In genomic region chr1:151632567-151633356, GRCm38 (mm10) we compare ENCODE assay signal across 17 mouse cellular contexts.
DNase-seq lines count a peak whose midpoint lies in the region; ATAC-seq and TF ChIP-seq lines count a peak whose summit lies in the region.
"Had no signal": no experiment of that assay in that cellular context is flagged by ENCODE, and none has a peak within 500 bp of the region (broad histone marks: within the 10 kb centered on the region; RNA-seq: fewer than 3 reads in every experiment).

No protein-coding gene starts in this region.

- no peak for ATAC-seq in liver, embryonic 14.5 days (ENCODE audit: insufficient read depth)
- no peak for ATAC-seq in liver, embryonic 12.5 days
- ATAC-seq: CD4-positive, CD25-positive, alpha-beta regulatory T cell, adult 4 months had no signal

- intact Hi-C loops in gastrocnemius, adult 2 months (cut with DNase I) = no loop called here

- no peak for TF ChIP-seq EP300 in liver, embryonic 14.5 days (IDR thresholded peaks at IDR 0.05; ENCODE audit: low read depth)

- H3K9ac ChIP-seq in liver, embryonic 14.5 days (replicated peaks) = no peak overlapping the region
- no peak overlapping the region for H3K9ac ChIP-seq in liver, embryonic 12.5 days
- H3K9ac ChIP-seq: embryonic facial prominence, embryonic 13.5 days; forebrain, postnatal 0 days; midbrain, embryonic 13.5 days had no signal

- H3K4me3 ChIP-seq in gastrocnemius, adult 2 months = no peak overlapping the region
- H3K4me3 ChIP-seq in liver, embryonic 14.5 days (ENCODE audit: insufficient read depth in 1 of 2, low read depth in 2 of 2, low read length in 2 of 2) = no peak overlapping the region
- H3K4me3 ChIP-seq in liver, embryonic 12.5 days = no peak overlapping the region
- H3K4me3 ChIP-seq in E14TG2a.4 (replicated peaks; ENCODE audit: low read length) = no peak overlapping the region
- no peak overlapping the region for H3K4me3 ChIP-seq in bone marrow, adult 2 months (replicated peaks; ENCODE audit: control insufficient read depth, low read depth, low read length)
- H3K4me3 ChIP-seq: embryonic facial prominence, embryonic 13.5 days; hindbrain, embryonic 10.5 days; midbrain, embryonic 13.5 days had no signal

- no peak for DNase-seq in gastrocnemius, adult 2 months
- DNase-seq in gastrocnemius, adult 18-20 months (ENCODE audit: low spot score) = no peak
- DNase-seq in liver, embryonic 14.5 days (ENCODE audit: low read depth in 3 of 3, low spot score in 3 of 3) = no peak
- DNase-seq in urinary bladder, postnatal 10 days (ENCODE audit: low spot score) = no peak
- DNase-seq in embryo, embryonic 11 days = no peak
- DNase-seq: adrenal gland, postnatal 36 days; cerebellum, adult 9-10 months; kidney, adult 9 months; kidney, postnatal 4 days had no signal

- WGBS in liver, embryonic 14.5 days (ENCODE audit: insufficient replicate concordance) = 76% methylated on average over 7 of the region's 7 CpGs
- WGBS in liver, embryonic 12.5 days (ENCODE audit: insufficient replicate concordance) = 78% methylated on average over 7 of the region's 7 CpGs
- 88% methylated on average over 7 of the region's 7 CpGs for WGBS in bone marrow, adult 2 months

- H3K4me1 ChIP-seq in liver, embryonic 14.5 days (replicated peaks; ENCODE audit: control insufficient read depth in 2 of 2, insufficient read depth in 2 of 2, low read length in 1 of 2) = peaks cover 0 to 2% of the 10 kb centered on the region in 2 experiments; a peak in 1 of 4 replicates
- H3K4me1 ChIP-seq in liver, embryonic 12.5 days = no peaks in the 10 kb centered on the region
- H3K4me1 ChIP-seq in E14TG2a.4 (replicated peaks; ENCODE audit: low read depth, low read length) = no peaks in the 10 kb centered on the region
- peaks cover 1% of the 10 kb centered on the region for H3K4me1 ChIP-seq in bone marrow, adult 2 months (ENCODE audit: control insufficient read depth, insufficient read depth, low read length)
- H3K4me1 ChIP-seq: embryonic facial prominence, embryonic 13.5 days; hindbrain, embryonic 10.5 days; midbrain, embryonic 13.5 days had no signal

- no peaks in the 10 kb centered on the region for H3K36me3 ChIP-seq in liver, embryonic 14.5 days (replicated peaks; ENCODE audit: control insufficient read depth, insufficient read depth, low read depth)
- H3K36me3 ChIP-seq in liver, embryonic 12.5 days = no peaks in the 10 kb centered on the region
- H3K36me3 ChIP-seq in E14TG2a.4 (ENCODE audit: insufficient read depth, low read length) = no peaks in the 10 kb centered on the region
- H3K36me3 ChIP-seq: embryonic facial prominence, embryonic 13.5 days; hindbrain, embryonic 10.5 days; midbrain, embryonic 13.5 days had no signal

- TF ChIP-seq CTCF in gastrocnemius, adult 2 months (IDR thresholded peaks at IDR 0.05) = peak; percentile 15; the same call in 1 of the 2 replicates
- peak; percentile 35 for TF ChIP-seq CTCF in liver, embryonic 14.5 days (IDR thresholded peaks at IDR 0.05; ENCODE audit: low read depth)
- TF ChIP-seq CTCF in E14TG2a.4 (conservative IDR thresholded peaks at IDR 0.05; ENCODE audit: low read length) = peak; percentile 71
- peak; percentile 15; the same call in 1 of the 2 replicates for TF ChIP-seq CTCF in bone marrow, adult 2 months (IDR thresholded peaks at IDR 0.05; ENCODE audit: control insufficient read depth, insufficient read depth, low read length)

- no peak for TF ChIP-seq POLR2A in bone marrow, adult 2 months (IDR thresholded peaks at IDR 0.05; ENCODE audit: borderline replicate concordance, control insufficient read depth, low read depth, low read length)

- peaks cover 2% of the 10 kb centered on the region; the same call in 1 of the 2 replicates for H3K9me3 ChIP-seq in liver, embryonic 14.5 days (ENCODE audit: control insufficient read depth, low read length)
- 0 out of 2 replicates have a peak, but pooled peaks cover 3% of the 10 kb centered on the region for H3K9me3 ChIP-seq in liver, embryonic 12.5 days (replicated peaks)
- 0 out of 2 replicates have a peak, but pooled peaks cover 2% of the 10 kb centered on the region for H3K9me3 ChIP-seq in E14TG2a.4 (ENCODE audit: low read length)
- H3K9me3 ChIP-seq: embryonic facial prominence, embryonic 13.5 days; hindbrain, embryonic 10.5 days; midbrain, embryonic 13.5 days had no signal

- H3K27me3 ChIP-seq in liver, embryonic 14.5 days (ENCODE audit: control insufficient read depth, insufficient read depth, low read length) = no peaks in the 10 kb centered on the region
- no peaks in the 10 kb centered on the region for H3K27me3 ChIP-seq in liver, embryonic 12.5 days (replicated peaks)
- no peaks in the 10 kb centered on the region for H3K27me3 ChIP-seq in E14TG2a.4 (ENCODE audit: insufficient read depth, low read length)
- H3K27me3 ChIP-seq: embryonic facial prominence, embryonic 13.5 days; midbrain, embryonic 13.5 days had no signal

- H3K4me2 ChIP-seq in liver, embryonic 14.5 days (ENCODE audit: low read depth) = no peak overlapping the region
- no peak overlapping the region for H3K4me2 ChIP-seq in liver, embryonic 12.5 days
- H3K4me2 ChIP-seq: embryonic facial prominence, embryonic 13.5 days; midbrain, embryonic 13.5 days had no signal

- no peak overlapping the region for H3K27ac ChIP-seq in gastrocnemius, adult 2 months
- H3K27ac ChIP-seq in liver, embryonic 14.5 days = no peak overlapping the region
- H3K27ac ChIP-seq in liver, embryonic 12.5 days = no peak overlapping the region
- no peak overlapping the region for H3K27ac ChIP-seq in bone marrow, adult 2 months (ENCODE audit: control insufficient read depth, insufficient read depth, low read depth, low read length, poor library complexity)
- H3K27ac ChIP-seq: embryonic facial prominence, embryonic 13.5 days; hindbrain, embryonic 10.5 days; midbrain, embryonic 13.5 days had no signal

Comparison
In these comparisons a context has a peak if more than half of its experiments do, and no peak if none do; other contexts are left out.
1. CTCF ChIP-seq: peak in every context shown above with its lines; median percentile 71 in E14TG2a.4; 35 in liver, embryonic 14.5 days; 15 in gastrocnemius, adult 2 months; 15 in bone marrow, adult 2 months.